Mouse (Mus musculus): ENCODE measurements at regions not wholly inside any gene's neighbourhood (a gene's known extent, or its start where the extent isn't known, plus 50 kb on each side); places are given as distances from the start of the nearest gene placed in this dataset.

- Histone ChIP-seq H3K27ac (no peak overlapping the region), H3K79me2 (ENCODE audit: inconsistent target) (no peaks in the 10 kb centered on the region), H3K36me3 (ENCODE audit: inconsistent target) (no peaks in the 10 kb centered on the region), H3K4me3 (ENCODE audit: inconsistent target) (no peak overlapping the region)
- WGBS (ENCODE audit: missing documents) = 18% methylated on average over 15 of the region's 15 CpGs
Measured at GRCm38 (mm10) chr13:52702201-52702611, 119.2 kb downstream of the Syk start.

- no peaks in the 10 kb centered on the region for H3K79me2 ChIP-seq (ENCODE audit: inconsistent target)
- H3K4me3 ChIP-seq (ENCODE audit: inconsistent target) = no peak overlapping the region
- 71% methylated on average over 10 of the region's 12 CpGs for WGBS (ENCODE audit: missing documents)
- no peak overlapping the region for H3K27ac ChIP-seq
- H3K36me3 ChIP-seq (ENCODE audit: inconsistent target) = no peaks in the 10 kb centered on the region
Measured at GRCm38 (mm10) chr13:52703401-52704164, 120.6 kb downstream of the Syk start.

DNA sequence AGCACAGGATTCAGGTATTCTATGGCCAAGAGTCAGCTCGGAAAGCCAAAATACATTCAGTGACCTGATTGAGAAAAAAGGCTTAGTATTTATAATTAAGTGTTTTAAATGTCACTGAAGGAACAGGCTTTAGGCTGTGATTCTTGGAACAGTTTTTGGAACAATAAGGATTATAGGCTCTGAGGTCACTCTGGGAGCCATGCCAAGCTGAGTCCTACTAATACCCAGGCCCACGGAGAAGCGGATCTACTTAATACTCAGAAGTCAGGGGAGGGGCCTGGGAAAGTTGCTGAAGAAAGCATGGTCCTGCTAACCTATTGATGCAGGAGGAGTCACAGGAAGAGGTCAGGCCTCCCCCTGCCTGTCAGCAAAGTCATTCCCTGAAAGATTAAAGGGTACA is 121.7 kb downstream of the Syk start:
- Histone ChIP-seq H3K79me2 (ENCODE audit: inconsistent target) (no peaks in the 10 kb centered on the region), H3K4me3 (ENCODE audit: inconsistent target) (no peak overlapping the region), H3K36me3 (ENCODE audit: inconsistent target) (no peaks in the 10 kb centered on the region), H3K27ac (no peak overlapping the region)
- WGBS (ENCODE audit: missing documents) = 95% methylated on average over 3 of the region's 3 CpGs

- Histone ChIP-seq H3K36me3 (ENCODE audit: inconsistent target) (no peaks in the 10 kb centered on the region), H3K27ac (no peak overlapping the region), H3K4me3 (ENCODE audit: inconsistent target) (no peak overlapping the region), H3K79me2 (ENCODE audit: inconsistent target) (no peaks in the 10 kb centered on the region)
- 67% methylated on average over 5 of the region's 5 CpGs for WGBS (ENCODE audit: missing documents)
Measured at GRCm38 (mm10) chr13:52709580-52709979, 126.6 kb downstream of the Syk start.

DNA sequence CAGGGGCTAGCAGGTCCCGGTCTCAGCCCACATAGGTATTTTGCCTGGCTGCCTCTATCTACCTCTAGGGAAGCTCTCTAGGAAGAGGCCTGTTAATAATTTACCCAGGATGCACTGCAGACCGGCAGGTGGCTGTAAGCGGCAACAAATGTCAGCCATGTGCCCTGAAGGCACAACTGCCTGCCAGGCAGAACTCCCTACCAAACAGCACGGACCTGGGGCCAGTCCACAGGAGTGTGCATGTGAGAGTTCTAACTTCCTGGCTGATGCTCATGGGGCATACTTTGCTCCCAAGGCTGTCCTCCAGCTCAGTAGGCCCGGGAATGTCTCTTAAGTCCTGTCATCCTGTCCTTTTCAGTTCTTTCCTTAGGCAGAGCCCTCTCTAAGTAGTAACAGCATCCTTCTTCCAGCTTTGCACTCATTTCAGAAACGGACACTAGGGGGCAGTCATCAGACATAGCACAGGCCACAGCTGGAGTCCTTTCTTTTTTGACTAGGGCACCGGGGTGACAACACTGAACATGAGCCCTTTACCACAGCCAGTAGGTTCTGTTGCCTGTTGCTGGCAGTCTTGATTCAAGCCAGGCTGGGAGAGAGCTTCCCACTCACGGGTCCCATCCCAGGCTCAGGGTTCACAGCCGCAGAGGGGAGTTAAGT is 128.9 kb downstream of the Syk start:
- H3K4me3 ChIP-seq (ENCODE audit: inconsistent target) = no peak overlapping the region
- no peaks in the 10 kb centered on the region for H3K36me3 ChIP-seq (ENCODE audit: inconsistent target)
- no peaks in the 10 kb centered on the region for H3K79me2 ChIP-seq (ENCODE audit: inconsistent target)
- WGBS (ENCODE audit: missing documents) = 39% methylated on average over 9 of the region's 9 CpGs
- H3K27ac ChIP-seq = no peak overlapping the region

- Histone ChIP-seq H3K79me2 (ENCODE audit: inconsistent target) (no peaks in the 10 kb centered on the region), H3K36me3 (ENCODE audit: inconsistent target) (no peaks in the 10 kb centered on the region), H3K4me3 (ENCODE audit: inconsistent target) (no peak overlapping the region), H3K27ac (no peak overlapping the region)
- WGBS (ENCODE audit: missing documents) = 35% methylated on average over 6 of the region's 6 CpGs
Measured at GRCm38 (mm10) chr13:52721463-52721862, 138.5 kb downstream of the Syk start.

GRCm38 (mm10) chr13:52722718-52723117 is 139.7 kb downstream of the Syk start:
- H3K27ac ChIP-seq = no peak overlapping the region
- WGBS (ENCODE audit: missing documents) = 52% methylated on average over 3 of the region's 3 CpGs
- no peaks in the 10 kb centered on the region for H3K36me3 ChIP-seq (ENCODE audit: inconsistent target)
- no peak overlapping the region for H3K4me3 ChIP-seq (ENCODE audit: inconsistent target)
- H3K79me2 ChIP-seq (ENCODE audit: inconsistent target) = no peaks in the 10 kb centered on the region

DNA sequence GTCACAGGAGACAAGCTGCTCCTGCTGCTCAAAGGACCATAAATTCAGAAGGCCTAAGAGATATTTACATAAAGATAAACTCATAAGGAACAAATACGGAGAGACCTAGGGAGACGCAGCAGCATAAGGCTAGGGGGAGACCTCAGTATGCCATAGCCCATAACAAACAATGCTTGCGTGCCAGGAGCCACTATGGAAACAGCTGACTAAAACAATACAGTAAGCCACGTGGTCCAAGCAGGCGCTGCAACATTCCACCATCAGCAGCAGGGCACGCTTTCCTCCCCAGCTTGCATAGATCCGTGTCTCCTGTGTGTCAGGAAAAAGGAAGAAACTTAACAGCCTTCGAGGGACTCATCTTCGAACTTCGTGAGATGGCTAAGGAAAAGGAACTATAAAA is 143.1 kb downstream of the Syk start:
- no peaks in the 10 kb centered on the region for H3K36me3 ChIP-seq (ENCODE audit: inconsistent target)
- peak overlapping the region; percentile 14; the same call in 1 of the 2 replicates for H3K27ac ChIP-seq
- H3K79me2 ChIP-seq (ENCODE audit: inconsistent target) = no peaks in the 10 kb centered on the region
- WGBS (ENCODE audit: missing documents) = 33% methylated on average over 10 of the region's 10 CpGs
- H3K4me3 ChIP-seq (ENCODE audit: inconsistent target) = no peak overlapping the region

- H3K27ac ChIP-seq = peak overlapping the region; percentile 14; the same call in 1 of the 2 replicates
- H3K4me3 ChIP-seq (ENCODE audit: inconsistent target) = no peak overlapping the region
- H3K36me3 ChIP-seq (ENCODE audit: inconsistent target) = no peaks in the 10 kb centered on the region
- H3K79me2 ChIP-seq (ENCODE audit: inconsistent target) = no peaks in the 10 kb centered on the region
- WGBS (ENCODE audit: missing documents) = 31% methylated on average over 3 of the region's 3 CpGs
Measured at GRCm38 (mm10) chr13:52726525-52726924, 143.6 kb downstream of the Syk start.

GRCm38 (mm10) chr13:52735453-52735933 is 152.5 kb downstream of the Syk start:
- H3K4me3 ChIP-seq (ENCODE audit: inconsistent target) = no peak overlapping the region
- H3K27ac ChIP-seq = no peak overlapping the region
- WGBS (ENCODE audit: missing documents) = 45% methylated on average over 6 of the region's 6 CpGs
- no peaks in the 10 kb centered on the region for H3K79me2 ChIP-seq (ENCODE audit: inconsistent target)
- no peaks in the 10 kb centered on the region for H3K36me3 ChIP-seq (ENCODE audit: inconsistent target)

- Histone ChIP-seq H3K4me3 (ENCODE audit: inconsistent target) (no peak overlapping the region), H3K36me3 (ENCODE audit: inconsistent target) (no peaks in the 10 kb centered on the region), H3K79me2 (ENCODE audit: inconsistent target) (no peaks in the 10 kb centered on the region), H3K27ac (no peak overlapping the region)
- 52% methylated on average over 19 of the region's 19 CpGs for WGBS (ENCODE audit: missing documents)
Measured at GRCm38 (mm10) chr13:52735934-52736523, 153.1 kb downstream of the Syk start.

DNA sequence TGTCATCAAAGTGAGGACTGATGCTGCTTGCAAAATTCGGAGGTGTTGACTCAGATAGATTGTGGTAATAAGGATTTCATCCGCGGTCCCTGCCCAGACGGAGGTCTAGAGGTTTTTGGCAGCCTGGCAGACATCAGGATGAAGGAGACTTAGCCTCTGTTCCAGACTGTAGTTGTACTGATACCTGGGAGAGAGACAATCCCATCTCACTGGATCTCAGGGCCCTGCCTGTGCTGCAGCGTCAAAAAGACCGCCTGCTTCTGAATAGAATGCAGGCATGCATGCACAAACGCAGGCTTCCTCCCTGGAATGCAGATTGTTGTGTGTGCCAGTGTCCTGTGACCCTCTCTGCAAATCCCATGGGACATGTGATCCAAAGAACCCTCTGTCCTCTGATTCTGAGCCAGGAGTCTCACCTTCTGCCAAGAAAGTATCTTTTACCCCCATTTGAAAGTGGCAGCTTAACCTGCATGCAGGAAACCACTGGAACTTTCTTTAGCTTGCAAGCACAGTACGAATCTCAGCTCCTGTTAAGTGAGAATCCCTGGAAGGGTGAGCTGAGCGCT is 155.2 kb downstream of the Syk start:
- Histone ChIP-seq H3K79me2 (ENCODE audit: inconsistent target) (no peaks in the 10 kb centered on the region), H3K4me3 (ENCODE audit: inconsistent target) (no peak overlapping the region), H3K36me3 (ENCODE audit: inconsistent target) (no peaks in the 10 kb centered on the region), H3K27ac (no peak overlapping the region)
- 91% methylated on average over 9 of the region's 9 CpGs for WGBS (ENCODE audit: missing documents)

GRCm38 (mm10) chr13:52741371-52741770 is 158.4 kb downstream of the Syk start:
- H3K27ac ChIP-seq = no peak overlapping the region
- no peaks in the 10 kb centered on the region for H3K36me3 ChIP-seq (ENCODE audit: inconsistent target)
- 65% methylated on average over 4 of the region's 4 CpGs for WGBS (ENCODE audit: missing documents)
- H3K79me2 ChIP-seq (ENCODE audit: inconsistent target) = no peaks in the 10 kb centered on the region
- no peak overlapping the region for H3K4me3 ChIP-seq (ENCODE audit: inconsistent target)

DNA sequence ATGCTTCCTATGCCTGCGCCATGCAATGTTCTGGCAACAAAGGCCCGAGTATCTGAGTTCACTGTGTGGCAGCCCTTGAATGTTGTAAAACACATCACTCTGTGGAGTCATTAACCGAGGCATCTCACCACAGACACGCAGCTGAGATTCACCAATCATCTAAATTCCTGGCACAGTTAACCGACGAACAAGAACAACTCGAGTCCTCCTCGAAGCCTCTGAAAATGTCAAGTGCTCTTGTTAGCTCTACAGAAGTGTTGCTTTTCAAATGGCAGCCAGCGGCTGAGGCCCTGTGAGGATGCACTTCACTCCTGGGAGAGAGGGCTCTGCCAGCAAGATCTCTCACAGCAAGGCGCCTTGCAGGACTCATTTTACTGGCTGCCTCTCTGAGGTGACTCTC is 173.0 kb downstream of the Syk start:
- H3K4me3 ChIP-seq (ENCODE audit: inconsistent target) = no peak overlapping the region
- H3K79me2 ChIP-seq (ENCODE audit: inconsistent target) = no peaks in the 10 kb centered on the region
- WGBS (ENCODE audit: missing documents) = 91% methylated on average over 10 of the region's 10 CpGs
- H3K27ac ChIP-seq = no peak overlapping the region
- no peaks in the 10 kb centered on the region for H3K36me3 ChIP-seq (ENCODE audit: inconsistent target)
